Mouse (Mus musculus): ENCODE results near the gene Rpp40. TPM values are rescaled to one million over a fixed set of nuclear protein-coding genes. Genes with fewer than 3 reads are reported as not detected.

The Rpp40 gene
- 1 to 10 TPM; 3.2 to 7.1 TPM for total RNA-seq (2021)
- long read RNA-seq, experiment 1, full-length matches to known transcripts = 6 of 8 reads
- long read RNA-seq, experiment 1, partial matches to known transcripts = 0 of 8 reads
- long read RNA-seq, experiment 1, other reads (novel, unspliced or antisense) = 2 of 8 reads
- long read RNA-seq, experiment 2, full-length matches to known transcripts = 5 of 6 reads
- long read RNA-seq, experiment 2, partial matches to known transcripts = 1 of 6 reads
- long read RNA-seq, experiment 2, other reads (novel, unspliced or antisense) = 0 of 6 reads

GRCm38 (mm10) chr13:35905879-35906481, at the start of gene Rpp40:
Gene Rpp40, minus strand, starts transcription at chr13:35906359.
- intact Hi-C loops (cut with DNase I) = no loop called here
- peak; percentile 90 to 95 for DNase-seq (ENCODE audit: low spot score in 2 of 2)

- DNase-seq (ENCODE audit: low spot score in 2 of 2) = no peak
- intact Hi-C loops (cut with DNase I) = loop anchor here (5.0 kb wide), 1 partner anchor 178 kb away; no protein-coding TSS in a partner anchor
These were observed 43.8 kb upstream of the Rpp40 start for GRCm38 (mm10) chr13:35949814-35950455.

- intact Hi-C loops (cut with DNase I) = loop anchor here (2.0 to 5.0 kb wide), 2 partner anchors 175 to 919 kb away; no protein-coding TSS in a partner anchor
- peak; percentile 80 to 88 for DNase-seq (ENCODE audit: low spot score in 2 of 2)
These were observed 41.3 kb upstream of the Rpp40 start for GRCm38 (mm10) chr13:35947354-35948000.

GRCm38 (mm10) chr13:35946659-35947353, 40.6 kb upstream of the Rpp40 start:
- intact Hi-C loops (cut with DNase I) = loop anchor here (2.0 to 5.0 kb wide), 2 partner anchors 175 to 918 kb away; no protein-coding TSS in a partner anchor
- no peak for DNase-seq (ENCODE audit: low spot score in 2 of 2)

- DNase-seq (ENCODE audit: low spot score in 2 of 2) = no peak
- intact Hi-C loops (cut with DNase I) = no loop called here
These were observed 34.8 kb upstream of the Rpp40 start for GRCm38 (mm10) chr13:35940934-35941333.

- no peak for DNase-seq (ENCODE audit: low spot score in 2 of 2)
- intact Hi-C loops (cut with DNase I) = no loop called here
These were observed 33.9 kb upstream of the Rpp40 start for GRCm38 (mm10) chr13:35939871-35940665.

GRCm38 (mm10) chr13:35937991-35938390, 31.8 kb upstream of the Rpp40 start:
- intact Hi-C loops (cut with DNase I) = no loop called here
- peak in 1 of 2 experiments; percentile 23 for DNase-seq (ENCODE audit: low spot score in 2 of 2)

GRCm38 (mm10) chr13:35911476-35911875, 5.3 kb upstream of the Rpp40 start:
- no peak for DNase-seq (ENCODE audit: low spot score in 2 of 2)
- intact Hi-C loops (cut with DNase I) = no loop called here

- intact Hi-C loops (cut with DNase I) = no loop called here
- no peak for DNase-seq (ENCODE audit: low spot score in 2 of 2)
These were observed 781 bp downstream of the Rpp40 start for GRCm38 (mm10) chr13:35905378-35905777.

- intact Hi-C loops (cut with DNase I) = no loop called here
- no peak for DNase-seq (ENCODE audit: low spot score in 2 of 2)
These were observed 13.3 kb downstream of the Rpp40 start for GRCm38 (mm10) chr13:35892866-35893265.

- intact Hi-C loops (cut with DNase I) = no loop called here
- DNase-seq (ENCODE audit: low spot score in 2 of 2) = peak; percentile 16 to 25
These were observed 19.9 kb downstream of the Rpp40 start for GRCm38 (mm10) chr13:35886121-35886725.

- DNase-seq (ENCODE audit: low spot score in 2 of 2) = no peak
These were observed 25.6 kb downstream of the Rpp40 start for GRCm38 (mm10) chr13:35880555-35881046.

GRCm38 (mm10) chr13:35879519-35879918, 26.6 kb downstream of the Rpp40 start:
- intact Hi-C loops (cut with DNase I) = no loop called here
- DNase-seq (ENCODE audit: low spot score in 2 of 2) = no peak

More at GRCm38 (mm10) chr13:35880555-35881046, 25.6 kb downstream of the Rpp40 start:
- intact Hi-C loops (cut with DNase I) = no loop called here

- no peak for DNase-seq (ENCODE audit: low spot score in 2 of 2)
- intact Hi-C loops (cut with DNase I) = no loop called here
These were observed 27.1 kb downstream of the Rpp40 start for GRCm38 (mm10) chr13:35879068-35879467.

GRCm38 (mm10) chr13:35878282-35878681, 27.9 kb downstream of the Rpp40 start:
- no peak for DNase-seq (ENCODE audit: low spot score in 2 of 2)
- intact Hi-C loops (cut with DNase I) = no loop called here

- peak in 1 of 2 experiments; percentile 20 for DNase-seq (ENCODE audit: low spot score in 2 of 2)
- intact Hi-C loops (cut with DNase I) = no loop called here
These were observed 30.8 kb downstream of the Rpp40 start for GRCm38 (mm10) chr13:35875396-35875795.

- intact Hi-C loops (cut with DNase I) = no loop called here
- DNase-seq (ENCODE audit: low spot score in 2 of 2) = no peak
These were observed 35.1 kb downstream of the Rpp40 start for GRCm38 (mm10) chr13:35871107-35871506.

GRCm38 (mm10) chr13:35870659-35871058, 35.5 kb downstream of the Rpp40 start:
- no peak for DNase-seq (ENCODE audit: low spot score in 2 of 2)
- intact Hi-C loops (cut with DNase I) = no loop called here

Data from left cerebral cortex, postnatal 14 days (tissue).